In genomic region chr7:90203914-90204313, GRCm38 (mm10) we compare ENCODE assay signal across 22 mouse cellular contexts.
"Had no signal": no experiment of that assay in that cellular context is flagged by ENCODE, and none has a peak within 500 bp of the region (broad histone marks: within the 10 kb centered on the region; RNA-seq: fewer than 3 reads in every experiment).

No protein-coding gene starts in this region.

- H3K4me2 ChIP-seq: intestine, embryonic 15.5 days; limb, embryonic 12.5 days; limb, embryonic 15.5 days; liver, embryonic 15.5 days; lung, embryonic 14.5 days; midbrain, embryonic 13.5 days; neural tube, embryonic 13.5 days; stomach, embryonic 15.5 days had no signal

- H3K4me3 ChIP-seq: intestine, embryonic 15.5 days; limb, embryonic 12.5 days; limb, embryonic 15.5 days; liver, embryonic 15.5 days; midbrain, embryonic 10.5 days; midbrain, embryonic 13.5 days; myocyte; neural tube, embryonic 13.5 days; stomach, embryonic 15.5 days had no signal

- H3K4me1 ChIP-seq: intestine, embryonic 15.5 days; limb, embryonic 12.5 days; limb, embryonic 15.5 days; liver, embryonic 15.5 days; midbrain, embryonic 10.5 days; neural tube, embryonic 13.5 days; stomach, embryonic 15.5 days had no signal

- H3K27ac ChIP-seq: intestine, embryonic 15.5 days; limb, embryonic 12.5 days; limb, embryonic 15.5 days; liver, embryonic 15.5 days; macrophage; midbrain, embryonic 10.5 days; midbrain, embryonic 13.5 days; neural tube, embryonic 13.5 days; stomach, embryonic 15.5 days had no signal

- DNase-seq: kidney, adult 18-20 months; kidney, adult 9 months; kidney, postnatal 14 days; kidney, postnatal 4 days; left cerebral cortex, postnatal 4 days; lung, embryonic 14.5 days; retina, postnatal 1 day; right cerebral cortex, postnatal 25 days; spleen, adult 18-20 months; thymus, postnatal 36 days had no signal

- ATAC-seq: intestine, embryonic 15.5 days; lung, postnatal 0 days; midbrain, embryonic 13.5 days; midbrain, embryonic 16.5 days had no signal

- H3K9ac ChIP-seq: intestine, embryonic 15.5 days; limb, embryonic 12.5 days; limb, embryonic 15.5 days; liver, embryonic 15.5 days; lung, embryonic 14.5 days; midbrain, embryonic 13.5 days; neural tube, embryonic 13.5 days; stomach, embryonic 15.5 days had no signal

- H3K27me3 ChIP-seq: intestine, embryonic 15.5 days; limb, embryonic 12.5 days; limb, embryonic 15.5 days; liver, embryonic 15.5 days; midbrain, embryonic 13.5 days; neural tube, embryonic 13.5 days; stomach, embryonic 15.5 days had no signal

- H3K9me3 ChIP-seq: intestine, embryonic 15.5 days; limb, embryonic 12.5 days; limb, embryonic 15.5 days; liver, embryonic 15.5 days; midbrain, embryonic 10.5 days; midbrain, embryonic 13.5 days; neural tube, embryonic 13.5 days; stomach, embryonic 15.5 days had no signal
